Mouse (Mus musculus): ENCODE results near the gene Stx2. TPM values are rescaled to one million over a fixed set of nuclear protein-coding genes. Genes with fewer than 3 reads are reported as not detected.

Gene Stx2
- total RNA-seq (2014; rRNA removed), result 17.4 and 18.5 TPM in 2 replicates
- 9.4 and 12.5 TPM in 2 replicates for polyA plus RNA-seq (2015; fragmentation: Nextera tagmentation; extraction: Ambion mirVana)

- Histone ChIP-seq H3K4me2 (ENCODE audit: low read depth) (peak within 1 kb of the TSS; percentile 73), H3K9ac (peak within 1 kb of the TSS; percentile 73), H3K27ac (ENCODE audit: low read depth, low read length) (peak within 1 kb of the TSS; percentile 50; the same call in 1 of the 2 replicates), H3K36me3 (ENCODE audit: insufficient read depth) (peaks cover 7% of the 10 kb centered on the region; the same call in 1 of the 2 replicates), H3K4me3 (ENCODE audit: low read depth, low read length) (peak within 1 kb of the TSS; percentile 79), H3K27me3 (ENCODE audit: insufficient read depth, low read length) (no peaks in the 10 kb centered on the region), H3K9me3 (ENCODE audit: low read length) (no peaks in the 10 kb centered on the region), H3K4me1 (ENCODE audit: insufficient read depth) (0 out of 2 replicates have a peak, but pooled peaks cover 8% of the 10 kb centered on the region)
- DNase-seq (peak; percentile 90), ATAC-seq (peak; percentile 95)
- WGBS, result under 1% methylated on average over 39 of the region's 39 CpGs
- no peak for TF ChIP-seq CTCF (IDR thresholded peaks at IDR 0.05; ENCODE audit: low read depth)
Measured at GRCm38 (mm10) chr5:129008412-129008826, at the start of gene Stx2. Stx2 (minus strand) TSS chr5:129008574.

- no peak overlapping the region for H3K9ac ChIP-seq
- no peaks in the 10 kb centered on the region for H3K27me3 ChIP-seq (ENCODE audit: insufficient read depth, low read length)
- TF ChIP-seq CTCF (IDR thresholded peaks at IDR 0.05; ENCODE audit: low read depth), result no peak
- no peaks in the 10 kb centered on the region for H3K9me3 ChIP-seq (ENCODE audit: low read length)
- ATAC-seq, result no peak
- WGBS, result 88% methylated on average over 9 of the region's 9 CpGs
- H3K4me3 ChIP-seq (ENCODE audit: low read depth, low read length), result no peak overlapping the region
- DNase-seq, result no peak
- H3K27ac ChIP-seq (ENCODE audit: low read depth, low read length), result no peak overlapping the region
- no peaks in the 10 kb centered on the region for H3K36me3 ChIP-seq (ENCODE audit: insufficient read depth)
- H3K4me1 ChIP-seq (ENCODE audit: insufficient read depth), result peaks cover 8% of the 10 kb centered on the region; the same call in 1 of the 2 replicates
- H3K4me2 ChIP-seq (ENCODE audit: low read depth), result no peak overlapping the region
Measured at GRCm38 (mm10) chr5:129054675-129055284, 46.4 kb upstream of the Stx2 start.

DNA sequence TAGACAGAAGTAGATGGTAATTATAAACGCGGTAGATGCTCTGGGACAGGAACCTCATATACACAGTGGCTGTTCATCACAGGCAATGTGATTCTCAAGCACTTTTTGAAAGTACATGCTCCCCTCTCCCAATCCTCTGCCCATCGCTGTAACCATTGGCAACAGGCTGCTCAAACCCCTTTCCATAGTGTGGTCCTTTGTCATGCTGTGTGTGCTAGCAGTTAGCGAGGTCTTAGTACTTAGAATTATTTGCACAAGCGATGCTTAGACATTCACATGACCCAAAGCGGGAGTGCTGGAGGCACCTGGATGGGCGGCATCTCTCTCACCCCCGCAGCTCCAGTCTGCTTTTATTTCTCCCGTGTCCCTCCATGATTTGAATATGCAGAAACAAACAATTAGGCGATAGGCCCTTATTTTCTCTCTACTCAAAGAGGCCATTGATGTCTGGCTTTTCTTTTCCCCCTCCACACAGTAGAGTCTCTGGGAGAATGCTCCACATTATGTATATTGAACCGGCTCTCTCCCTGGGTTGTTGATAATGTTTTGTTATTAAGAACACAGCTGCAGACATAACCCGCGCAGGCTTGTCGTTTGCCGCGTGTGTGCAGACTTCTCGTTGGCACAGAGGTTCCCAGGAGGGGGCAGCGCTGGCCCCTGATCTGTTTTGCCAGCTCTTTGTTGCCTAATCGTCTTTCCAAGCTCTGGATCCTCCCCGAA is 44.4 kb upstream of the Stx2 start:
- TF ChIP-seq CTCF (IDR thresholded peaks at IDR 0.05; ENCODE audit: low read depth), result no peak
- peak overlapping the region; percentile 43 for H3K9ac ChIP-seq
- H3K9me3 ChIP-seq (ENCODE audit: low read length), result no peaks in the 10 kb centered on the region
- peak; percentile 88 for ATAC-seq
- H3K27ac ChIP-seq (ENCODE audit: low read depth, low read length), result peak overlapping the region; percentile 76
- no peak overlapping the region for H3K4me3 ChIP-seq (ENCODE audit: low read depth, low read length)
- 5% methylated on average over 20 of the region's 20 CpGs for WGBS
- H3K27me3 ChIP-seq (ENCODE audit: insufficient read depth, low read length), result no peaks in the 10 kb centered on the region
- H3K36me3 ChIP-seq (ENCODE audit: insufficient read depth), result no peaks in the 10 kb centered on the region
- peak overlapping the region; percentile 14 for H3K4me2 ChIP-seq (ENCODE audit: low read depth)
- DNase-seq, result peak; percentile 70
- peaks cover 16% of the 10 kb centered on the region for H3K4me1 ChIP-seq (ENCODE audit: insufficient read depth)

GRCm38 (mm10) chr5:129051910-129052309 is 43.5 kb upstream of the Stx2 start:
- TF ChIP-seq CTCF (IDR thresholded peaks at IDR 0.05; ENCODE audit: low read depth), result peak; percentile 31; the same call in 1 of the 2 replicates
- DNase-seq, result no peak
- Histone ChIP-seq H3K4me1 (ENCODE audit: insufficient read depth) (peaks cover 16% of the 10 kb centered on the region), H3K36me3 (ENCODE audit: insufficient read depth) (no peaks in the 10 kb centered on the region), H3K4me3 (ENCODE audit: low read depth, low read length) (no peak overlapping the region), H3K4me2 (ENCODE audit: low read depth) (no peak overlapping the region), H3K27ac (ENCODE audit: low read depth, low read length) (no peak overlapping the region), H3K9me3 (ENCODE audit: low read length) (no peaks in the 10 kb centered on the region), H3K9ac (no peak overlapping the region), H3K27me3 (ENCODE audit: insufficient read depth, low read length) (no peaks in the 10 kb centered on the region)
- no peak for ATAC-seq
- WGBS, result 91% methylated on average over 3 of the region's 3 CpGs

DNA sequence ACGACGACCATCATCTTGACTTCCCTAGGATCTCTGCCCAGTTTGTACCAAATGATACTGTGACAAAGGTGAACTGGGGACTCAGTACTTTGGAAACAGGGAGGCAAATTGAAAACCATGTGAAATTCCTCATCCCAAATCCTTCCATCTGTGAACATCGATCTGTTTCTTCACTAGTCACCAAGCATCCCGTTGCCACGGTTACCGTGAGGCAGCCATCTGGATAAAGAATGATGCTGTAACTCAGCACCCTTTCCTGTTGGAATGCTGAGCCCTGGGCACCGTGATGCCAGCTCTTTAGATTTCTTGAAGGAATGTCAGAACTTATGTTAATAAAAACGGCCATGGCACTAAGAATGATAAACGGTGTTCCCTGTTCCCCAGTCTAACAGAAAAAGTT is 41.0 kb upstream of the Stx2 start:
- no peaks in the 10 kb centered on the region for H3K36me3 ChIP-seq (ENCODE audit: insufficient read depth)
- H3K9ac ChIP-seq, result no peak overlapping the region
- peak; percentile 68 for ATAC-seq
- WGBS, result 39% methylated on average over 9 of the region's 9 CpGs
- no peaks in the 10 kb centered on the region for H3K9me3 ChIP-seq (ENCODE audit: low read length)
- no peak overlapping the region for H3K4me3 ChIP-seq (ENCODE audit: low read depth, low read length)
- peaks cover 20% of the 10 kb centered on the region for H3K4me1 ChIP-seq (ENCODE audit: insufficient read depth)
- H3K27me3 ChIP-seq (ENCODE audit: insufficient read depth, low read length), result no peaks in the 10 kb centered on the region
- 0 out of 2 replicates have a peak overlapping the region, but pooled peaks have one; percentile 4 for H3K4me2 ChIP-seq (ENCODE audit: low read depth)
- DNase-seq, result peak; percentile 90
- peak overlapping the region; percentile 74 for H3K27ac ChIP-seq (ENCODE audit: low read depth, low read length)
- TF ChIP-seq CTCF (IDR thresholded peaks at IDR 0.05; ENCODE audit: low read depth), result no peak

DNA sequence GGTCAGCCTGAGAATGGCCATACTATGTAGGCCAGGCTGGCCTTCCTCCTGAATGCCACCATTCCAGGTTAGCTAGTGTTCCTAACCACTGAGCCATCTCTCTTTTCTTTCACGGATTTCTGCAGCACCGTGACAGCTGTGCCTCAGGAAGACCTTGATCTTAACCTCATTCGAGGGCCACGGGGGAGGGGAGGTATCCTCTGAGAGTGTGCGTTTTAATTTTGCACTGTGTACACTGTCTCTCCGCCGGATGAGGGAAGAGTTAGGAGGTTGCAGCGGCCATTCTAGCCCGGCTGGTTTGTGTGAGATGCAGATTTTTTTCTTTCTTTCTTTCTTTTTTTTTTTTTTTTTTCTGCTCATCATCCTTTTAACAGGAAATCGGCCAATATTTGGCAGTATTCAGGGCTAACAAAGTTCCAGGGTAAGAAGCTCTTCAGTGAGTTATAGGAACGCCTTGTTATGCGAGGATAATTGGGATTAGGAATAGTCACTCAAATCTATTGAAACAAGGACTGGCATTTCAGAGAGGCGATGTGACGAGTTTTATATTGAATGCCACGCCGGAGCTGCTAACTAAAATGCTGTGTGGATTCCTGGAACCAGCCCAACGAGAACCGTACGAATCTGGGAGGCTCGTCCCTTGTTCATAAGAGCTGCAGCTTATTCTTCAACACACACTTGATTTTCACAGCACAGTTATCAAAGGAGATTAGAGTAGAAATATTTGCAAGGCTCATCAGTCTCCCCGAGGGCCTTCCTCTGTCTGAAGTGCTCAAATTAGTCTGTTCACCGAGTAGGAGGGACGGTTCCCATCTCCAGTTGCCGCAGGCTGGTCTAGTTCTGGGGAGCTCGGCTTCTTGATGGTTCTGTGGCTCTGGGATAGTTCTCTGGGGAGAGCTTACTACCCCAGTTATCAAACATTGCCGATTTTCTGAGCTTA is 37.5 kb upstream of the Stx2 start:
- Histone ChIP-seq H3K27ac (ENCODE audit: low read depth, low read length) (peak overlapping the region; percentile 57), H3K4me2 (ENCODE audit: low read depth) (0 out of 2 replicates have a peak overlapping the region, but pooled peaks have one; percentile 0), H3K4me1 (ENCODE audit: insufficient read depth) (peaks cover 12% of the 10 kb centered on the region; the same call in 1 of the 2 replicates), H3K9ac (peak overlapping the region; percentile 10; the same call in 1 of the 2 replicates), H3K36me3 (ENCODE audit: insufficient read depth) (no peaks in the 10 kb centered on the region), H3K27me3 (ENCODE audit: insufficient read depth, low read length) (no peaks in the 10 kb centered on the region), H3K4me3 (ENCODE audit: low read depth, low read length) (no peak overlapping the region), H3K9me3 (ENCODE audit: low read length) (no peaks in the 10 kb centered on the region)
- ATAC-seq (peak; percentile 24; the same call in 1 of the 2 replicates), DNase-seq (peak; percentile 76)
- no peak for TF ChIP-seq CTCF (IDR thresholded peaks at IDR 0.05; ENCODE audit: low read depth)
- WGBS, result 14% methylated on average over 26 of the region's 26 CpGs

Measured in forebrain, postnatal 0 days (tissue).